Mouse (Mus musculus) cerebellum, adult 2 months (tissue): ENCODE measurements around the gene Ebi3.

Experiments
- CTCF ChIP-seq: fragments of 200-500 bp; IDR thresholded peaks from 2 replicates; pipeline ENCODE4 v1.5.1; 2011; ENCODE audit warnings: low read depth, mild to moderate bottlenecking, control low read depth, low read length, moderate library complexity, borderline replicate concordance; ENCODE audit not compliant: insufficient read depth
- POLR2A ChIP-seq: fragments of 200-500 bp; IDR thresholded peaks from 2 replicates; pipeline ENCODE4 v1.6.1; 2011; ENCODE audit warnings: low read length, control low read depth, borderline replicate concordance; ENCODE audit not compliant: insufficient read depth

GRCm38 (mm10) chr17:55931553-55932502 is 20.6 kb upstream of the Ebi3 start:
- TF ChIP-seq POLR2A = peak; percentile 46; the same call in 1 of the 2 replicates
- TF ChIP-seq CTCF = peak; percentile 19; the same call in 1 of the 2 replicates
